Mouse (Mus musculus) neural tube, embryonic 14.5 days (tissue): ENCODE data around the gene Dchs2. TPM values are rescaled to one million over a fixed set of nuclear protein-coding genes. Genes with fewer than 3 reads are reported as not detected.

Experiments used
- ATAC-seq: fragments of 200-750 bp; cut with Nextera tagmentation; 2 replicates; pipeline ENCODE4 v1.8.0; 2017; ENCODE audit warnings: low read depth, mild to moderate bottlenecking, moderate TSS enrichment, moderate library complexity
- H3K27ac ChIP-seq: fragments of 300-500 bp; sonication (generic); 2 replicates; pipeline ENCODE4 v1.5.1; 2014; ENCODE audit warnings: low read depth, mild to moderate bottlenecking, control low read depth, low read length, moderate library complexity, mixed read lengths
- H3K27me3 ChIP-seq: fragments of 300-500 bp; sonication (generic); 2 replicates; pipeline ENCODE4 v1.6.1; 2014; ENCODE audit warnings: low read length; ENCODE audit not compliant: control insufficient read depth, insufficient read depth
- H3K36me3 ChIP-seq: fragments of 300-500 bp; sonication (generic); 2 replicates; pipeline ENCODE4 v1.6.1; 2014; ENCODE audit warnings: low read length, mixed read lengths; ENCODE audit not compliant: control insufficient read depth, insufficient read depth
- H3K4me1 ChIP-seq: fragments of 300-500 bp; sonication (generic); 2 replicates; pipeline ENCODE4 v1.6.1; 2014; ENCODE audit warnings: low read length; ENCODE audit not compliant: control insufficient read depth, insufficient read depth
- H3K4me2 ChIP-seq: fragments of 300-500 bp; sonication (generic); 2 replicates; pipeline ENCODE4 v1.6.1; 2014; ENCODE audit warnings: mild to moderate bottlenecking, low read depth, low read length, control low read depth
- H3K4me3 ChIP-seq: fragments of 300-500 bp; sonication (generic); 2 replicates; pipeline ENCODE4 v1.5.1; 2014; ENCODE audit warnings: low read depth, low read length, control low read depth, mixed read lengths
- H3K9ac ChIP-seq: fragments of 300-500 bp; sonication (generic); replicated peaks from 2 replicates; pipeline ENCODE4 v1.6.1; 2014; ENCODE audit warnings: low read depth, mild to moderate bottlenecking, control low read depth, low read length, mixed read lengths
- H3K9me3 ChIP-seq: fragments of 300-500 bp; sonication (generic); 2 replicates; pipeline ENCODE4 v1.6.1; 2016; ENCODE audit warnings: low read length; ENCODE audit not compliant: control insufficient read depth
- WGBS: fragments of 180-500 bp; shearing (Covaris S2); extraction: QIAGEN DNeasy Blood & Tissue Kit; methylation state at CpG from one replicate; pipeline ENCODE4 v1.1.7; 2014; 5-methylcytosine and 5-hydroxymethylcytosine counted together
- polyA plus RNA-seq: library from polyadenylated mRNA; unstranded; fragments of >200 nt; fragmentation: Nextera tagmentation; extraction: Ambion mirVana; gene quantifications from 2 replicates; pipeline ENCODE4 v1.2.1, GENCODE M21; 2014

The Dchs2 gene
- polyA plus RNA-seq, 1 experiment from 2014 or later = 3.1 TPM

GRCm38 (mm10) chr3:83250001-83250545 is 122.3 kb downstream of the Dchs2 start:
- Histone ChIP-seq H3K4me2 (no peak overlapping the region), H3K9ac (no peak overlapping the region), H3K4me3 (no peak overlapping the region), H3K27ac (no peak overlapping the region), H3K4me1 (no peaks in the 10 kb centered on the region), H3K36me3 (no peaks in the 10 kb centered on the region), H3K27me3 (no peaks in the 10 kb centered on the region), H3K9me3 (no peaks in the 10 kb centered on the region)
- WGBS = 87% methylated on average over 4 of the region's 4 CpGs
- ATAC-seq = no peak

- H3K4me2 ChIP-seq = no peak overlapping the region
- 82% methylated on average over 7 of the region's 7 CpGs for WGBS
- H3K9ac ChIP-seq = no peak overlapping the region
- H3K36me3 ChIP-seq = no peaks in the 10 kb centered on the region
- H3K4me1 ChIP-seq = no peaks in the 10 kb centered on the region
- no peaks in the 10 kb centered on the region for H3K9me3 ChIP-seq
- no peak for ATAC-seq
- no peak overlapping the region for H3K4me3 ChIP-seq
- H3K27ac ChIP-seq = no peak overlapping the region
- no peaks in the 10 kb centered on the region for H3K27me3 ChIP-seq
These were observed 124.2 kb downstream of the Dchs2 start for GRCm38 (mm10) chr3:83251899-83252298.

GRCm38 (mm10) chr3:83259421-83259820 is 131.7 kb downstream of the Dchs2 start:
- ATAC-seq = no peak

GRCm38 (mm10) chr3:83266009-83266408 is 138.3 kb downstream of the Dchs2 start:
- ATAC-seq = no peak
- Histone ChIP-seq H3K4me3 (no peak overlapping the region), H3K27me3 (no peaks in the 10 kb centered on the region), H3K9ac (no peak overlapping the region), H3K4me1 (no peaks in the 10 kb centered on the region), H3K4me2 (no peak overlapping the region), H3K36me3 (no peaks in the 10 kb centered on the region), H3K9me3 (no peaks in the 10 kb centered on the region), H3K27ac (no peak overlapping the region)
- WGBS = 80% methylated on average over 4 of the region's 4 CpGs

More at GRCm38 (mm10) chr3:83259421-83259820, 131.7 kb downstream of the Dchs2 start:
- no peak overlapping the region for H3K4me3 ChIP-seq
- H3K27ac ChIP-seq = no peak overlapping the region
- no peak overlapping the region for H3K4me2 ChIP-seq
- no peaks in the 10 kb centered on the region for H3K36me3 ChIP-seq
- H3K9me3 ChIP-seq = no peaks in the 10 kb centered on the region
- WGBS = 80% methylated on average over 4 of the region's 4 CpGs
- no peaks in the 10 kb centered on the region for H3K4me1 ChIP-seq
- no peaks in the 10 kb centered on the region for H3K27me3 ChIP-seq
- H3K9ac ChIP-seq = no peak overlapping the region

- no peak for ATAC-seq
- Histone ChIP-seq H3K9me3 (no peaks in the 10 kb centered on the region), H3K4me3 (no peak overlapping the region), H3K4me2 (no peak overlapping the region), H3K4me1 (0 out of 2 replicates have a peak, but pooled peaks cover 3% of the 10 kb centered on the region), H3K27me3 (no peaks in the 10 kb centered on the region), H3K36me3 (no peaks in the 10 kb centered on the region), H3K9ac (no peak overlapping the region), H3K27ac (no peak overlapping the region)
- 87% methylated on average over 14 of the region's 14 CpGs for WGBS
These were observed 142.5 kb downstream of the Dchs2 start for GRCm38 (mm10) chr3:83270228-83270627.

GRCm38 (mm10) chr3:83270982-83271381 is 143.2 kb downstream of the Dchs2 start:
- 66% methylated on average over 9 of the region's 9 CpGs for WGBS
- H3K4me1 ChIP-seq = 0 out of 2 replicates have a peak, but pooled peaks cover 3% of the 10 kb centered on the region
- H3K9me3 ChIP-seq = no peaks in the 10 kb centered on the region
- H3K9ac ChIP-seq = no peak overlapping the region
- no peak overlapping the region for H3K4me3 ChIP-seq
- no peak overlapping the region for H3K27ac ChIP-seq
- no peaks in the 10 kb centered on the region for H3K36me3 ChIP-seq
- no peak for ATAC-seq
- no peak overlapping the region for H3K4me2 ChIP-seq
- no peaks in the 10 kb centered on the region for H3K27me3 ChIP-seq

- H3K9me3 ChIP-seq = no peaks in the 10 kb centered on the region
- H3K4me3 ChIP-seq = no peak overlapping the region
- H3K27me3 ChIP-seq = no peaks in the 10 kb centered on the region
- peak overlapping the region; percentile 34 for H3K4me2 ChIP-seq
- H3K9ac ChIP-seq = no peak overlapping the region
- WGBS = 35% methylated on average over 19 of the region's 19 CpGs
- H3K4me1 ChIP-seq = 0 out of 2 replicates have a peak, but pooled peaks cover 3% of the 10 kb centered on the region
- no peaks in the 10 kb centered on the region for H3K36me3 ChIP-seq
- no peak overlapping the region for H3K27ac ChIP-seq
- ATAC-seq = peak; percentile 69
These were observed 146.0 kb downstream of the Dchs2 start for GRCm38 (mm10) chr3:83273555-83274244.

GRCm38 (mm10) chr3:83275703-83276102 is 148.0 kb downstream of the Dchs2 start:
- Histone ChIP-seq H3K4me3 (no peak overlapping the region), H3K27me3 (no peaks in the 10 kb centered on the region), H3K4me2 (no peak overlapping the region), H3K36me3 (no peaks in the 10 kb centered on the region), H3K9me3 (no peaks in the 10 kb centered on the region), H3K4me1 (0 out of 2 replicates have a peak, but pooled peaks cover 3% of the 10 kb centered on the region), H3K9ac (no peak overlapping the region), H3K27ac (no peak overlapping the region)
- 75% methylated on average over 5 of the region's 5 CpGs for WGBS
- no peak for ATAC-seq

GRCm38 (mm10) chr3:83283882-83284281 is 156.1 kb downstream of the Dchs2 start:
- H3K4me1 ChIP-seq = no peaks in the 10 kb centered on the region
- no peak overlapping the region for H3K4me3 ChIP-seq
- H3K9ac ChIP-seq = no peak overlapping the region
- H3K9me3 ChIP-seq = no peaks in the 10 kb centered on the region
- H3K27me3 ChIP-seq = no peaks in the 10 kb centered on the region
- WGBS = 78% methylated on average over 1 of the region's 1 CpGs
- no peak for ATAC-seq
- no peak overlapping the region for H3K27ac ChIP-seq
- H3K4me2 ChIP-seq = no peak overlapping the region
- H3K36me3 ChIP-seq = no peaks in the 10 kb centered on the region
